Mouse (Mus musculus): ENCODE measurements around the gene B4galnt2.

DNA sequence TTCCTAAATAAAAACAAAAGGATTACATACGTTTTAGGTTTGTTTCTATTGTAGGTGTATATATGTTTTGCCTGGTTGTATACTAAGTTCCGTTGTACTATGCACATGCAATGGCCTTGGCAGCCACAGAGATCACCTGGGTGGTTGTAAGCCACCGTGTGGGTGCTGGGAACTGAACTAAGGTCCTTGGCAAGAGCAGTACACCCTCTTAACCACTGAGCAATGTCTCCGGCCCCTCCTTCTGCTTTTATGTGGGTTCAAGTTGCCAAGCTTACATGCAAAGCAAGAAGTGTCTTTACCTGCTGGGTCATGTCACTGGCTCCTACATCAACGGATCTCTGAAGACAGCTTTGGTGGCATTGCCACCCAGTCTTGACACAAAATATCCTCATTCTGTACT, 38.6 kb upstream of the B4galnt2 start:
- TF ChIP-seq EP300 (IDR thresholded peaks at IDR 0.05; ENCODE audit: insufficient read depth, low read depth, low read length): no peak
- no peak for TF ChIP-seq POLR2A (IDR thresholded peaks at IDR 0.05; ENCODE audit: insufficient read depth, low read depth, low read length)
- no peak for TF ChIP-seq CTCF (IDR thresholded peaks at IDR 0.05)

Data from heart, adult 2 months (tissue).